Mouse (Mus musculus): ENCODE results near the gene Adora3.
"Not testable (repeated sequence)": the region's sequence is repeated elsewhere in the genome, so short reads cannot be mapped to it uniquely, and the experiment has no call there.

Gene Adora3

DNA sequence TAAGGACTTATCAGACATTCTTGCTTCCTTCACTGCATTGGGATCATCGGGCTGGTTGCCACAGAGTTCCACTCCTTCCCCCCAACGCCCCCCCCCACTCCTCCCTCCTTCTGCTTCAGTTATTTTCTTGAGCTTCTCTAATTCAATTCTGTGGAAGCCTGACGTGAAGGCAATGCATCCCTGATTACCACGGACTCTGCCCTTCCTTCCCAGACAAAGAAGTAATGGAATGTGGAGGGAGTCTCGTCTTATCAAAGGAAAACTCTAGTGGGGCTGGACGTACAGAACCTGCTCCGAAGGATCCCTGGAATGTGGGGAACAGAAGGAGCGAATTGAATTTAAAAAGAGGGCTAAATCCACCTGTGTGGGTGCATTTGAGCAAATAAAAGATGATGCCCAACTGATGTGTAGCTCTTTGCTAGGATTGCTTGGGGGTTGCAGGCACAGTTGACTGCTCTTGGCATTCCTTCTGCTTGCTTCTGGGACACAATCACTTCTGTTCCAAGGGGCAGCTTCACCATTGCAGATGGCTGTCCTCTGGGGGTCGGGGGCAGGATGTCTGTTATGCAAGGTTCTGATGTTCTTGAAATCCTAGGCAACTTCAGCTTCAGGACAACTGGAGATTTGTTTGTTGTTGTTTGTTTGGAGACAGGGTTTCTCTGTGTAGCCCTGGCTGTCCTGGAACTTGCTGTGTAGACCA, 37.4 kb downstream of the Adora3 start:
- DNase-seq: no peak

DNA sequence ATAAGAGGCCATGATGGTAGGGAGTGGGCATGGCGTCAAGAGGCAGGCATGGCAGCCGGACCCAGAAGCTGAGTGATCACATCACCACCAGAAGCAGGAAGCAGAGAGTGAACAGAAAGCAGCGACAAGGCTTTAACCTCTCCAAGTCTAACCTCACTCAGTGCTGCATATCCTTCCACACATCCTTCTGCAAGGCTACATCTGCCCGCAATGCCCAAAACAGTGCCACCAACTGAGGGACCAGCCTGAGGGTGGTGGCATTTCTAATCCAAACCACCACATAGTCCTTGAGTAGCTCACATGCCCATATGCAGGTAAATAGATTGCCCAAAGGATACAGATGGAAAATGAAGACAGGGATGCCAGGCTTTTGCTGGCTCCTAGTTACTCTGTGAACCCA, 38.3 kb downstream of the Adora3 start:
- no peak for DNase-seq

DNA sequence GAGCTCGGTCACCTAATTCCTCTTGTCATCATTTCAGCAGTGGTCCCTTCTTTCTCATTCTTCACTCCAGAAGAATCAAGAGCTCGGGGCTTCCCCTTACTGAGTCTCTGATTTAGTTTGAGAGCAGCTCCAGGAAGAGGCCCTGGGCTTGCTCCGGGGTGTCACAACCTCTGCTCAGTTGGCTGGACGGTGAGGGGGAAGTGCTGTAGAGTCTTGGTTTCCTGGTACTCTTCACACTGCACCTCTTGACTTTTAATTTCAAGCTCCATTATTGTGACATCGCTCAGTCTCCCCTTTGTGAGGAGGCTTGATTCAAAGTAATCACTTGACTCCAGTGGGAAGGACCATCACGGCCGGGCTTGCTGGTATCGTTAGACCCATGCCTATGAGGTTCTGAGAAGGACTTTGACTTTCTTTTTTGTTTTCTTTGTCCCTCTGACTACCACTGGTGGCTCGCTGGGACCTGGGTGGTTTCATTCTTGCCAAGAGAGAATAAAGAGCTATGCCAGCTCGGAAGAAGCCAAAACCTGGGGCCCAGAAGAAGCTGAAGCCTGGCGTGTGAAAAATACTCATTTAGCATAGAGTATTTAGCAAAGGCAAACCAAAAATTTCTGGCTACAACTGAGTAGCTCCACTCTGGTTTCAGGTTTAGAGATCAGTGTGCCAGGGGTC, 40.0 kb downstream of the Adora3 start:
- no peak for DNase-seq

DNA sequence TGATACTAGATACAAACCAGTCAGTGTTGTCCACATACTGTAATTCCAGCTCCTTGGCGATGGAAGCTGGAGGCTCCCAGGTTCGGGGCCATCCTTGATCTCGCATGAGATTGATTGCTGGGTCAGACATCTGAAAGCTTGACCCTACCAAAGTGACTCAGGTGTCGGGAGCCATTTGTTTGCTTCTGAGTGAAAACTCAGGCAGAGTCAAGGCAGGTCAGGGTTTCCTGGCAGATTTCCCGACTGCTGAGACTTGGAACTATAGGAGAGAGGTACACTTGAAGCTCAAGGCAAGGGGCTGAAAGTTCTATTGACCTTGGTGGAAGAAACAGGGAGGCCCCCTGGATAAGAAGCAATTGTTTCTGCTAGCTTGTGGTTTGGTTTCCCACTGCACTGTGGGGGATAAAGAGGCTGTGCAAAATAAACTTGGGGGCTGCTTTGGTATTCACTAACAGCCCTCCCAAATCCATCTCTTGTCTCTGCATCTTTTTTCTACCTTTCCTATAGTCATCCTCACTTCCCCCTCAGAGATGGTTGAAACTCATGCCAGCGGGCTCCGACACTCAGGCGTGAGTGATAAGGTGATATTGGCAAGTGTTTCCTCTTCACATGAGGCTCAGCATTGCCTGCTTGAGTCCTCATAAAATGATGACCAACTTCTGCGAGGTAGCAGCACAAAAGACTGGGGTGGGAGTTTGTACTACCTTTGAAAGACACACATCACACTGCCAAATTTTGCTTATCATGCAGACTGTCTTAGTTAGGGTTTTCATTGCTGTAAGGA, 41.6 kb downstream of the Adora3 start:
- no peak for DNase-seq

DNA sequence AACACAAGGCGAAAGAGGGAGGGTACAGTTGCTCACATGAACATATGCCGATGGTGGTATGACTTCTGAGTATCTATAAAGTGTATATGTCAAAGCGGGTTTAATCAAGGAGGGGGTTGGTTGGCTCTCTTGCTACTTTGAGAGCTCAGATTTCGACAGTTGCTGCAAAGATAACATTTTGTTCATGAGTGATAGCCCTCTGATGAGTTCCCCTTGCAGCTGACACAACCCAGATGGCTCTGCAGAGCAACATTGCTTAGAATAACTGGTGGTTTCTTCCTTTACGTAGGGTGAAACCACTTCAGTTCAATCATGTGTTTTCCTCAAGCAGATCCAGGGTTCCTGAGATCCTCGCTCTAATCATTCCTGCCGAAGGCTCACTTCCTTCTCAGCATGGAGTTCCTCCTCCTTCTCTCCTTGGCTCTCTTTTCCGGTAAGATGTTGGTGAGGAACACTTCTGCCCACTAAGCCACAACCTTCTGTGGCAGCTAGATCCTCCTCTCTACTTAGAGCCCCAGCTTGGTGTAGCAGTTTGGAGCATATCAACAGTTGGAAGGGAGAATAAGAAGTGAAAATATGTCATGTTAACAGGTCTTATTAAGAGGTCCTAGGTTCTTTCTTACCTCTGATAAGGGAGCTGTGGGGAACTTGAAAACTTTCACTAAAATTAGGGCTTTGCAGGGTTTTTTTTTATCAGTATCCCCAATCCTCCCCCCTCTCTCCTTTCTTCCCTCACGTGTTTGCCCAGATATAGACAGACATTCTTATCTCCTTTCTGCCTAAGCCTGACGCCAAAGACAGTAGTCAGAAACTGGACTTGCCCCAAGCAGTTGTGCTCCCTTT, 43.4 kb downstream of the Adora3 start:
- no peak for DNase-seq

DNA sequence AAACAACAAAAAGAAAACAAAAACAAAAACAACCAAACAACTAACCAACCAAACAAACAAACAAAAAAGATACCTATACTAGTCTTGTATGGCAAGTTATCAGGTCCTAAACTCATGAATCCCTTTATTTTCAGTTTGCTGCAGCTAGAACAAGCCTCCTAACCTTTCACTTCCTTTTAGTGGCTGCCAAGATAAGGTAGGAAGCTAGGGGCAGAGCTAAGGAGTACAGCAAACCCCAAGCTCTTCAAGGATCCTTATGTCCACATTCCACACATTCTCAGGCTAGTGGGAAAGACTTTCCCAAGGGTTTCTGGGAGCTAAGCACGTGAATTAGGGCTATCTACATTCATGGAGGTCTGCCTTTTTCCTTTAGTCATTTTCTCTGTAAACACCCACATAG, 44.6 kb downstream of the Adora3 start:
- DNase-seq: no peak

DNA sequence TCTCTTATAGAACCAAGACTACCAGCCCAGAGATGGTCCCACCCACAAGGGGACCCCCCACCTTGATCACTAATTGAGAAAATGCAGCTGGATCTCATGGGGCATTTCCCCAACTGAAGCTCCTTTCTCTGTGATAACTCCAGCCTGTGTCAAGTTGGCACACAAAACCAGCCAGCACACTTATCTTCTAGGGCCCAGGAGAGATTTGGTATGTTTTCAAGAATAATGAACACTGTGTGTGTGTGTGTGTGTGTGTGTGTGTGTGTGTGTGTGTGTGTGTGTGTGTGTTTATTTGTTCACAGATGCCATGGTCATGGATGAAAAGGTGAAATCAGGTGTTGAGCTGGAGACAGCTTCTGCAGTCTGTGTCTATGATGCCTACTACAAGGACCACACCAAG, 45.8 kb downstream of the Adora3 start:
- DNase-seq: not testable (repeated sequence)

DNA sequence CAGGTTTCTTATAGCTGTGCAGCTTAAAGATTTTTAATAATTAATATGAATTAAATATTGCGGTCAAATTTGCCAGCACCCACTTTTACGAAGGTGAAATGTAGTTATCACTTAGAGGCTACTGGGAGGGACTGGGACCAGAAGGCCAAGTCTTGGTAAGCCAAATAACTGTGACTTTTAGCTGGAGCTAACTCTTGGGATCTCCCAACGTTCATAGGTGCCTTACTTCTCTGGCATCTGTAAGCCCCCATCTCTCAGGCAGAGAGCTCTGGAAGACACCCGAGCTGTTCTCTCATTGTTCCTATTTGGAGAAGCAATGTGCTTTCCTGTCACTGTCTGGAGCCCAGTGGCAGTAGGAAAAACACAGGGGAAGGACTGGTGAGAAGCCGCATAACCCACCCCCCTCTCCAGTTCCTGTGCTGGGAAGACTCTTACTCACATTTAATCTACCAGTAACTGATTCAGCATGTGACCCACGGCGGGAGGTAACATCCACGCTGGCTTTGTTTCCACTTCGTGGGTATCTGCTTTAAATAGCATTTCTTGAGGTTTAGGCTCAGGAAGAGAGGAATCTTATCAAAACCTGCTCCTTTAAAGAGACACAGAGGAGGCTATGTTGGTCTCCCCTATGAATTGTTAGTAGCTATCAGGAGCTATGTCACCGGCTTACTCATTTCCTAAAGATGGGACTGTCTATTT, 47.1 kb downstream of the Adora3 start:
- no peak for DNase-seq

DNA sequence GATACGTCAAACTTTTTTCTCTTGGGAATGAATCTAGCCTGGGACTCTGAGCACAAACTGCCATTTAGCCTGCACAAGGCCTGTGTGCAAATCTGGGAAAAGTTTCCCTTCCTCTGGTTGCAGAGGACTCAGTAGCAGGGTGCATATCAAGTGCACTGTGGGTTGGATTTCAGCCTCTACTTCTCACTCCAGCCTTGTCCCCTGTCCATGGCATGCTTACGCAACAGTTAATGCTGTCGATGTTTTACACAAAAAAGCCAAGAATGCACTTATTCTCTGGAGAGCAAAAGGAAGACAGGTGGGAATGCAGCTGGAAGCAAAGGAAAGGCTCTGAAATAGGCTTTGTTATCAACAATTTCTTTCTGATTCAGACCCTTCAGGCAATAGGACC, 47.7 kb downstream of the Adora3 start:
- no peak for DNase-seq

DNA sequence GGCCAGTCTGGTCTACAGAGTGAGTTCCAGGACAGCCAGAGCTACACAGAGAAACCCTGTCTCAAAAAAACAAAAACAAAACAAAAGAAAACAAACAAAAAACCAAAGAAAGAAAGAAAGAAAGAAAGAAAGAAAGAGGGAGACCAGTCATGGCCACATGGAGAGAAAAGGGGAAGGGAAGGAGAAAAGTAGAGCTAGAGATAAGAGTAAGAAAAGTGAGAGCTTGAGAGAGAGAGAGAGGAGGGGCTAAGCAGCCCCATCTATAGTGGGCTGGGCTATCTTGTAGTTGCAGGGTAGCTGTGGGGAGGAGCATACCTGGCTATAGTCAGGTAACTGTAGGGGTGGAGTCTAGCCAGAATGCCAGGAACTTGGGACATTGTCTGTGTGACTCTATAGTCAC, 50.1 kb downstream of the Adora3 start:
- DNase-seq: not testable (repeated sequence)

DNA sequence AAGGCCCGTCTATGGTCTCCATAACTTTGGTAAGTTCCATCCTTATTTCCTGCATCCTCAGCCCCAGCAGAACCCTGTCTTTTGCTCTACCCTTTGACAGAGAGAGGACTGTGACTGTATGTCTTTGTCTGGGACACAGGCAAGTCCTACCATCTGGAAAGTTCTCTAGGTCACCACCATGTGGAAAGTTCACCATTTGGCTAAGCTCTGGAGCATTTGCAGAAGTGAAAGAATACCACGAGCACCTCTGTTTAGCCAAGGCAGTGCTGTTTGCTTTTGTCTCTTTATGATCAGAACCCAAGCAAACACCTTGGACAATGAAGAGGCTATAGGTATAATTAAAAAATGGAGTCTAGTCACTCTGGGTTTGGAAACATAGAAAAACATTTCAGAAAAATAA, 51.3 kb downstream of the Adora3 start:
- no peak for DNase-seq

DNA sequence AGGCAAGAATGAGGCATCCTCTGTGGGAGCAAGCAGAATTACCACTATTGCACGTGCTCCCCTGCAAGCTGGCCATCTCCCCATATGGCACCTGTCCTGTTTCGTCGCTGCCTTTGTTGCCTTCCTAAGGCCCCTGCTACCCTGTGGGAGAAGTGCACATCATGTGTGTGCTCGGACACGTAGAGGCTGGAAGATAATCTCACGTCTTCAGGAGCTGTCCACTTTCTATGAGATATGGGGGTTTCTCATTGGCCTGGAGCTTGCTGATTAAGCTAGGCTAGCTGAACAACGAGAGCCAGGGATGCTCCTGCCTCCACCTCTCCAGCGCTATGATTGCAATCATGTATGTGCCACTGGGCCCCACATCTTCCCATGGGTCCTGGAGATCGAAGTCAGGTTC, 54.0 kb downstream of the Adora3 start:
- DNase-seq: no peak

DNA sequence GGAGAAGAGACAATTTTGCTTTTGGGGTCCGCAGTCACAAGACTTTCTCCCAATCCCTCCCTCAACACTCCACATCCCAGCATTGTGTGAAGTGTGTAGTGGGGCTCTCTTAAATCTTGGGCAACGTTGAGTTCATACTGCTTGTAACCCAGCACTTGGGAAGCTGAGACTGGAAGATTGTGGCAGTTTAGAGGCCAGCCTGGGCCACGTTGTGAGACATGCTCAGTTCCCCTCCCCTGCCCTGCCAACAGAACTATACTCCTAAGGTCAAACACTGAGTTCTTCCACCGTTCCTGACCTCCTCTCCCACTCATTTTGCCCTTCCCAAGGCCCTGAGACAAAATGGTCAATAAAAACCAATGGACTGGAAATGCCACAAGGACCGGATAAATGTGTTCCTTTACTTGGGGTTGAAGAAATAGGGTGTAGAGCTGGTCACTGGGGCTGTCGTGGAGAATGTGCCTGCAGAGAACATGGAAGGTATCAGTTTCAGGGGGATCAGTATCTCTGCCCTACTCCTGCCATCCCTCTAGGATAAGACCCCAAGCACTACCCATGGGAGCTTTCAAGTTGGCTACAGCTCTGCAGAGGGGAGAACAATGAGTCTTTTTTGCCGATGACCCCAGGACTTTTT, 57.0 kb downstream of the Adora3 start:
- no peak for DNase-seq

DNA sequence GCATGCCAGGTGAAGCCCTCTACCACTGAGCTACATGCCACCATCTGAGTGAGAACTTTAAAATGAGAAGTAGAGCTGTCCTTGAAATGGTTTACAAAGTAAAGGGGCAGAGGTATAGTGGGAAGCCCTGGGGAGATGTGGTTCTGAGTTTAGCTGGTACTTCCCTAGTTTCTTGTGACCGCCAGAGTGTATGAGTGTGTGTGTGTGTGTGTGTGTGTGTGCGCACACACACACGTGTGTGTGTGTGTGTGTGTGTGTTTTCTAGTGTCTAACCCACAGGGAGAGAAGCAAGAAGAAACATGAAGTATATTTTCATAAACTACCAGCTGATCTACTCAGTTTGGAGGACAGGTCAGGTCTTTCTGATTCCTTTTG, 57.5 kb downstream of the Adora3 start:
- DNase-seq: no peak

DNA sequence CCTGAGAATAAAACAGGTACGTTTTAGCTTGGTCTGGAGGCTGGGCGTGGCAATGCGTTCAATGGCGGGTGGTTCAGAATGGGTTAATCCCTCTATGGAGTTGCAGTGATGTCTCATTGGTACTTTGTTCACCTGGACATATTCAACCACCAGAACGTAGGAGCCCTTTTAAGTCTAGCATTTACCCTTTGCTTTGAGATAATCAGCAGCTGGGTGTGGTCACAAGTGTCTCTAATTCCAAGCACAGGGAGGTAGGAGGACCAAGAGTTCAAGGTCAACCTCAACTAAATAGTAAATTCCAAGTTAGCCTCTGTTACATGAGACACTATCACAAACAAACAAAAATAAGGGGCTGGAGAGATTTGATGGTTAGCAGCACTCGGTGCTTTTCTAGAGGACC, 58.1 kb downstream of the Adora3 start:
- no peak for DNase-seq

DNA sequence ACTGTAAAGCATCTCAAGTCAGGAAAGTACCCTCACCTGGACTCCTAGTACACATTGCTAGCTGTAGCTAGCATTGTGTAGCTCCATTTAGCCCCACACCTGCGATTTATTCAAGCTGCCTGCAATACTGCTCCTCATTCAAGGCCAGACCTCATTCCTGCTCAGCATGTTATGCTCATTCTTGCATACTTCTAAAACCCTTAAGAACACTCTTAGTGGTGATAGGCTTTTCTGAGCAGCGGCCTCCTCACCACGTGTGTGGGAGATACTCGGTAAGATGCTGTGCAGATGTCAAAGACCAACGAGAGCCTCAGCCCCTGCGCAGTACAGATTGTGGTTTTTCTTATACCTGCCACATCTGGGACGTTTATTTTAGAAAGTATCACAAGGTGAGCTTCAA, 59.2 kb downstream of the Adora3 start:
- no peak for DNase-seq

DNA sequence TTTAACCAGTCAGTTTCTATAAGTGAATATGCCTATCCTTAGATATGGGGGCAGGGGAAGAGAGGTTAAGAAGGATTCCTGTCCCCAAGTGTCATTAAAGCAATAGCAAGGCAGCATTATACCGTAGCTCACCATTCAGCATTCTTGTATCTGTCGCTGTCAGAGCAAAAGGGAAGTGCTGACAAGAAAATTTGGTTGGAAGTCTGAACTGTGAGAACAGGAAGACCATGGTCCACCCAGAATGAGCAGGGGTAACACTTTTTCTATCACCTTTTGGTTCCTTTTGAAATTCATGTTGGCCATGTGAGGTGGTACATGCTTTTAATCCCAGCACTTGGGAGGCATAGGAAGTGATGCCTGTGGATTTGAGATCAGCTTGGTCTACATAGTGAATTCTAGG, 60.4 kb downstream of the Adora3 start:
- no peak for DNase-seq

DNA sequence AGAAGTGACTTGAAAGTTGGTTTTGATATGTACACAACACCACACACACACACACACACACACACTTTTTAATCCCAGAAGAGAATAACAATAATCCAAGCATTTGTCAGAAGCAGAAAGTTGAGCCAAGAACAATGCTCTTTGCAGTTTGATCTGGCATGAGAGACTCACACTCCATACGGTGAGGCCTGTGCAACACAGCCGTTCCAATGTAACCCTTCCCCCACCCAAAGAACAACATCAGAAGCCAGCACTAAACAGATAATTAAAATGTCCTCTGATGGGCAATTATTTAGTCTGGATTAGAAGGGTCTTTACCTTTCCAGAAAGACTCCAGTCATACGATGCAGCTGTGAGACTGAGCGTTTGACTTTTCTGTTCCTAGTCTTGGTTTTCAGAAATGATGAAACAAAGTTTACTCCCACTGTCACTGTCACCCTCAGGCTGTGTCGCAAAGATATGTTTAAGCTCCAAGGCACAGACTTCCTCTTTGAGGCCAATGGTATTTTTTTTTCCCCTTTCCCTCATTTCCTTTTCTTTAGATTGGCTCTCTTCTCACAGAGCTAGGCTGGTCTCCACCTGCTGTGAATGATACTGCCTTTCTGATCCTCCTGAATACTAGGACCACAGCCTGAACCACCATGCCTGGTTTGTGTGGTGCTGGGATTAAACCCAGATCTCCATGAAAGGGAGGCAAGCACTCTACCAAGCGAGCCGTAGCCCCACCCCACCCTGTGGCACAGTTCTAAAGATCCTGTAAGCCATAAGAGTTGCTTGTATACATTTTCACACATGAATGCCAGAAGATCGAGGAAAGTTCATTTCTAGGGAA, 61.8 kb downstream of the Adora3 start, which contains the start of gene I830077J02Rik:
TSS of gene I830077J02Rik (minus strand) at position 425 of the 832 bp plus-strand sequence.
- DNase-seq: no peak

DNA sequence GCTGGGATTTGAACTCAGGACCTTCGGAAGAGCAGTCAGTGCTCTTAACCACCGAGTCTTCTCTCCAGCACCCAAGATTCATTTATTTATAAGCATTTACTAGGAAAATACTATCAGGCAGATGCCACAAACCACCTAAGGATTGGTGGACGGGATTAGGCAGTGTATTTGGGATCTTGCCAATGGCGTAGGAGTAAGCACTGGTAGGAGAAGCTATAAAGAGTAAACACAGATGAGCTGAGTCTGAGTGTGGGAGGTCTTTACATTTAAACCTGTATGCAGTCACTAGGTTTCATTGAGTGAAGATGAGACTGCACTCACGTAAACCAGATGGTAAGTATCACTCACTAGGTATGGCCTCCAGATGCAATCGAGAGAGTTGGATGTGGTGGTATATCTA, 63.3 kb downstream of the Adora3 start:
- no peak for DNase-seq

DNA sequence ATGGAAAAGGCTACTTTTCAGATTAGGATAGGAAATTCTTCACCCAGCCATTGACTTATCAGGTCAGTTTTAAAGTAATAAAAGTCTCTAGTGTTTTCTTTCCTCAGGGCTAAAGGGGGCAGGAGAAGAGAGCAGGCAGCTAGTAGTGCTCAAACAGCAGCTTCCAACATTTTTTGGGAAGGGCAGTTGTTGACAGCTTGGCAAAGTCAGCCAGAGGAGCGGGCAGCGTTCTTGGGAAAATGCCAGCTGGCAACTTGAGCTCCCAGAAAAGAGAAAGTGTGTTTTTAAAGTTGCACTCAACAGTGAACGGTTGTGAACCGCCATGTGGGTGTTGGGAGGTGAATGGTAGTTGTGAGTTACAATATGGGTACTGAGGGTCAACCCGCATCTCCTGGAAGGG, 64.4 kb downstream of the Adora3 start:
- no peak for DNase-seq

DNA sequence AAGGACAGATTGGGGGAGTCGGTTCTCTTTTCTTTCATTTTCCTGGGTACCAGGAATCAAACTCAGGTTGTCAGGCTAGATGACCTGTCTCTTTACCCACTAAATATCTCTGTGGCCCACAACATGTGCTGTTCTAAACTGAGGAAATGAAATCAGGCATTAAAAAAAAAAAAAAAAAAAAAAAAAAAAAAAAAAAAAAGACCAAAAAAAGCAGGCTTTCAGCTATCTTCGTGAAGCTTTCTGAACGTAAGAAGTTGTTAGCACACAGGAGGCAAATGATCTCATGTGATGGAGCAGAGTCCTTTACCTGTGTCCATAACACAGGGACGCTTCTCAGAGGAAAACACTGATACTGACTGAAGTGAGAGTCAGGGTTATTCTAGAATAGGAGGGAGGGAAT, 65.5 kb downstream of the Adora3 start:
- no peak for DNase-seq
